Mouse (Mus musculus): ENCODE results near the gene Tex2.

GRCm38 (mm10) chr11:106574456-106574855, 38.8 kb downstream of the Tex2 start:
- TF ChIP-seq CTCF (IDR thresholded peaks at IDR 0.05; ENCODE audit: borderline replicate concordance, insufficient read depth, low read depth, low read length) (no peak), POLR2A (IDR thresholded peaks at IDR 0.05; ENCODE audit: borderline replicate concordance, insufficient read depth, low read length) (no peak)

All from cerebellum, adult 2 months (tissue).